Mouse (Mus musculus) stomach, embryonic 16.5 days (tissue): Measurements from ENCODE around the gene Baiap3. TPM values are rescaled to one million over a fixed set of nuclear protein-coding genes. Genes with fewer than 3 reads are reported as not detected.

ENCODE experiments used
- microRNA-seq: library from miRNA; unstranded; fragments of <30 nt; microRNA quantifications from one replicate; pipeline ENCODE4, GENCODE M21; 2016
- polyA plus RNA-seq: library from polyadenylated mRNA; unstranded; fragments of >200 nt; fragmentation: Nextera tagmentation; extraction: Ambion mirVana; gene quantifications from 2 replicates; pipeline ENCODE4 v1.2.1, GENCODE M21; 2015

Gene Baiap3
- polyA plus RNA-seq, 1 experiment from 2014 or later: 5.2 TPM

Small RNAs within 50 kb of the gene (microRNA-seq; reads per million reads assigned to microRNA genes)
- 2.5 reads per million, percentile 13 among the genes with 10 or more reads in this experiment for gene Mir3547

Other genes with a start within 250 kb of the Baiap3 start
- gene Cramp1l, start 240.6 kb downstream of the Baiap3 start, polyA plus RNA-seq: 3.4 and 4.2 TPM in 2 replicates
- 21.7 TPM in 2 replicates for gene Ift140, start 240.3 kb downstream of the Baiap3 start, polyA plus RNA-seq
- 24.1 and 25.2 TPM in 2 replicates for gene Tmem204, start 172.8 kb downstream of the Baiap3 start, polyA plus RNA-seq
- gene Telo2, start 140.4 kb downstream of the Baiap3 start, polyA plus RNA-seq: 38.9 and 39.9 TPM in 2 replicates
- 0.50 and 0.56 TPM in 2 replicates for gene Ptx4, start 135.6 kb downstream of the Baiap3 start, polyA plus RNA-seq
- 21.4 and 24.7 TPM in 2 replicates for gene Clcn7, start 123.0 kb downstream of the Baiap3 start, polyA plus RNA-seq
- gene Ccdc154, start 93.9 kb downstream of the Baiap3 start, polyA plus RNA-seq: 0.79 TPM in 2 replicates
- 6.6 and 7.0 TPM in 2 replicates for gene Gm38655, start 80.9 kb downstream of the Baiap3 start, polyA plus RNA-seq
- gene BC003965, start 71.8 kb downstream of the Baiap3 start, polyA plus RNA-seq: 30.4 and 33.5 TPM in 2 replicates
- gene Unkl, start 68.0 kb downstream of the Baiap3 start, polyA plus RNA-seq: 6.9 and 9.0 TPM in 2 replicates
- 39.9 and 40.9 TPM in 2 replicates for gene Gnptg, start 16.2 kb downstream of the Baiap3 start, polyA plus RNA-seq
- 35.8 and 37.1 TPM in 2 replicates for gene Tsr3, start 16.2 kb downstream of the Baiap3 start, polyA plus RNA-seq
- gene Ube2i, start 18.3 kb upstream of the Baiap3 start, polyA plus RNA-seq: 441 and 478 TPM in 2 replicates
- 1.3 and 1.4 TPM in 2 replicates for gene Prss34, start 42.0 kb upstream of the Baiap3 start, polyA plus RNA-seq
- gene Prss28, start 52.3 kb upstream of the Baiap3 start, polyA plus RNA-seq: not detected in 2 replicates
- gene Prss29, start 62.3 kb upstream of the Baiap3 start, polyA plus RNA-seq: not detected in 2 replicates
- gene Tpsab1, start 89.2 kb upstream of the Baiap3 start, polyA plus RNA-seq: 0.50 and 0.53 TPM in 2 replicates
- 13.4 and 19.2 TPM in 2 replicates for gene Tpsb2, start 109.9 kb upstream of the Baiap3 start, polyA plus RNA-seq
- 2.3 and 3.5 TPM in 2 replicates for gene Tpsg1, start 112.9 kb upstream of the Baiap3 start, polyA plus RNA-seq
- 2.6 and 2.9 TPM in 2 replicates for gene Cacna1h, start 177.4 kb upstream of the Baiap3 start, polyA plus RNA-seq
- not detected in 2 replicates for gene Tekt4, start 198.3 kb upstream of the Baiap3 start, polyA plus RNA-seq
- 0.35 and 0.49 TPM in 2 replicates for gene Sstr5, start 240.9 kb upstream of the Baiap3 start, polyA plus RNA-seq